ENCODE assay signal across 31 mouse cellular contexts in genomic region chr9:33404691-33405090, GRCm38 (mm10).
"Had no signal": no experiment of that assay in that cellular context is flagged by ENCODE, and none has a peak within 500 bp of the region (broad histone marks: within the 10 kb centered on the region; RNA-seq: fewer than 3 reads in every experiment).

No protein-coding gene starts in this region.

- H3K27me3 ChIP-seq: limb, embryonic 12.5 days; limb, embryonic 13.5 days; limb, embryonic 15.5 days; liver, embryonic 12.5 days; liver, embryonic 13.5 days; liver, embryonic 15.5 days; lung, embryonic 15.5 days; megakaryocyte, embryonic 14.5 days; midbrain, embryonic 12.5 days; midbrain, embryonic 13.5 days; midbrain, embryonic 15.5 days; neural tube, embryonic 12.5 days had no signal

- H3K9ac ChIP-seq: limb, embryonic 12.5 days; limb, embryonic 13.5 days; limb, embryonic 15.5 days; liver, embryonic 12.5 days; liver, embryonic 13.5 days; liver, embryonic 14.5 days; liver, embryonic 15.5 days; liver, postnatal 0 days; lung, embryonic 14.5 days; lung, embryonic 15.5 days; midbrain, embryonic 12.5 days; midbrain, embryonic 13.5 days; midbrain, embryonic 15.5 days; neural tube, embryonic 12.5 days had no signal

- ATAC-seq: liver, embryonic 12.5 days; liver, postnatal 0 days; lung, postnatal 0 days; midbrain, embryonic 13.5 days; midbrain, embryonic 15.5 days had no signal

- H3K4me2 ChIP-seq: limb, embryonic 12.5 days; limb, embryonic 13.5 days; limb, embryonic 15.5 days; liver, embryonic 11.5 days; liver, embryonic 12.5 days; liver, embryonic 13.5 days; liver, embryonic 15.5 days; lung, embryonic 14.5 days; lung, embryonic 15.5 days; midbrain, embryonic 11.5 days; midbrain, embryonic 12.5 days; midbrain, embryonic 13.5 days; midbrain, embryonic 15.5 days; neural tube, embryonic 12.5 days had no signal

- H3K36me3 ChIP-seq: limb, embryonic 10.5 days; limb, embryonic 12.5 days; limb, embryonic 13.5 days; limb, embryonic 15.5 days; liver, embryonic 12.5 days; liver, embryonic 13.5 days; liver, embryonic 15.5 days; lung, embryonic 15.5 days; midbrain, embryonic 10.5 days; midbrain, embryonic 12.5 days; midbrain, embryonic 13.5 days; midbrain, embryonic 15.5 days; neural tube, embryonic 12.5 days had no signal

- H3K4me1 ChIP-seq: limb, embryonic 10.5 days; limb, embryonic 12.5 days; limb, embryonic 13.5 days; limb, embryonic 15.5 days; liver, embryonic 12.5 days; liver, embryonic 13.5 days; liver, embryonic 15.5 days; lung, embryonic 15.5 days; megakaryocyte, embryonic 14.5 days; midbrain, embryonic 10.5 days; midbrain, embryonic 12.5 days; midbrain, embryonic 13.5 days; midbrain, embryonic 15.5 days; neural tube, embryonic 12.5 days had no signal

- H3K4me3 ChIP-seq: limb, embryonic 10.5 days; limb, embryonic 12.5 days; limb, embryonic 13.5 days; limb, embryonic 15.5 days; liver, embryonic 12.5 days; liver, embryonic 13.5 days; liver, embryonic 15.5 days; lung, embryonic 15.5 days; megakaryocyte, embryonic 14.5 days; midbrain, embryonic 10.5 days; midbrain, embryonic 12.5 days; midbrain, embryonic 13.5 days; midbrain, embryonic 15.5 days; myocyte; neural tube, embryonic 12.5 days had no signal

- H3K9me3 ChIP-seq: limb, embryonic 10.5 days; limb, embryonic 15.5 days; liver, embryonic 12.5 days; liver, embryonic 15.5 days; lung, embryonic 15.5 days; midbrain, embryonic 13.5 days; midbrain, embryonic 15.5 days; neural tube, embryonic 12.5 days had no signal

- DNase-seq: left cerebral cortex, postnatal 4 days; liver; liver, embryonic 13.5 days; liver, postnatal 0 days; lung, adult 18-20 months; lung, adult 2 months; lung, embryonic 14.5 days; lung, postnatal 10 days; lung, postnatal 14 days; lung, postnatal 36 days; lung, postnatal 4 days; midbrain, embryonic 14.5 days had no signal

- H3K27ac ChIP-seq: limb, embryonic 10.5 days; limb, embryonic 12.5 days; limb, embryonic 13.5 days; limb, embryonic 15.5 days; liver, embryonic 12.5 days; liver, embryonic 13.5 days; liver, embryonic 14.5 days; liver, embryonic 15.5 days; lung, embryonic 15.5 days; macrophage; midbrain, embryonic 10.5 days; midbrain, embryonic 12.5 days; midbrain, embryonic 13.5 days; midbrain, embryonic 15.5 days; neural tube, embryonic 12.5 days had no signal
